Mouse (Mus musculus) stomach, postnatal 0 days (tissue): Measurements from ENCODE around the gene Dok7. TPM values are rescaled to one million over a fixed set of nuclear protein-coding genes. Genes with fewer than 3 reads are reported as not detected.

ENCODE experiments used
- ATAC-seq: fragments of 200-750 bp; cut with Nextera tagmentation; 2 replicates; pipeline ENCODE4 v1.8.0; 2017; ENCODE audit not compliant: low FRiP score, low TSS enrichment
- DNase-seq: peaks from one replicate; pipeline ENCODE4 v3.0.0-alpha.2; 2016; ENCODE audit warnings: low spot score
- H3K27ac ChIP-seq: fragments of 300-500 bp; sonication (generic); replicated peaks from 2 replicates; pipeline ENCODE4 v1.5.1; 2014; ENCODE audit warnings: mild to moderate bottlenecking, control low read depth
- H3K27me3 ChIP-seq: fragments of 300-500 bp; sonication (generic); 2 replicates; pipeline ENCODE4 v1.6.1; 2014; ENCODE audit warnings: low read length; ENCODE audit not compliant: control insufficient read depth, insufficient read depth
- H3K36me3 ChIP-seq: fragments of 300-500 bp; sonication (generic); 2 replicates; pipeline ENCODE4 v1.6.1; 2014; ENCODE audit warnings: low read length, mixed read lengths; ENCODE audit not compliant: control insufficient read depth, insufficient read depth
- H3K4me1 ChIP-seq: fragments of 300-500 bp; sonication (generic); replicated peaks from 2 replicates; pipeline ENCODE4 v1.6.1; 2014; ENCODE audit warnings: antibody characterized with exemption; ENCODE audit not compliant: control insufficient read depth, insufficient read depth
- H3K4me2 ChIP-seq: fragments of 300-500 bp; sonication (generic); replicated peaks from 2 replicates; pipeline ENCODE4 v1.6.1; 2014; ENCODE audit warnings: low read depth, mild to moderate bottlenecking, control low read depth, moderate library complexity
- H3K4me3 ChIP-seq: fragments of 300-500 bp; sonication (generic); 2 replicates; pipeline ENCODE4 v1.5.1; 2014; ENCODE audit warnings: low read depth, low read length, control low read depth
- H3K9ac ChIP-seq: fragments of 300-500 bp; sonication (generic); 2 replicates; pipeline ENCODE4 v1.6.1; 2014; ENCODE audit warnings: mild to moderate bottlenecking, low read length, control low read depth, mixed read lengths
- H3K9me3 ChIP-seq: fragments of 300-500 bp; sonication (generic); 2 replicates; pipeline ENCODE4 v1.6.1; 2016; ENCODE audit warnings: low read length; ENCODE audit not compliant: control insufficient read depth
- CTCF ChIP-seq: IDR thresholded peaks from 2 replicates; pipeline ENCODE4 v1.5.1; 2016; ENCODE audit warnings: antibody characterized with exemption, low read depth, mild to moderate bottlenecking, moderate library complexity
- EP300 ChIP-seq: optimal IDR thresholded peaks from 2 replicates; pipeline ENCODE3; 2016; ENCODE audit warnings: antibody characterized with exemption
- WGBS: fragments of 180-500 bp; shearing (Covaris S2); extraction: QIAGEN DNeasy Blood & Tissue Kit; methylation state at CpG from one replicate; pipeline ENCODE4 v1.1.7; 2014; 5-methylcytosine and 5-hydroxymethylcytosine counted together
- polyA plus RNA-seq: library from polyadenylated mRNA; unstranded; fragments of >200 nt; fragmentation: Nextera tagmentation; extraction: Ambion mirVana; gene quantifications from 2 replicates; pipeline ENCODE4 v1.2.1, GENCODE M21; 2015

Gene Dok7
- polyA plus RNA-seq, 1 experiment from 2014 or later, result 0.72 TPM

DNA sequence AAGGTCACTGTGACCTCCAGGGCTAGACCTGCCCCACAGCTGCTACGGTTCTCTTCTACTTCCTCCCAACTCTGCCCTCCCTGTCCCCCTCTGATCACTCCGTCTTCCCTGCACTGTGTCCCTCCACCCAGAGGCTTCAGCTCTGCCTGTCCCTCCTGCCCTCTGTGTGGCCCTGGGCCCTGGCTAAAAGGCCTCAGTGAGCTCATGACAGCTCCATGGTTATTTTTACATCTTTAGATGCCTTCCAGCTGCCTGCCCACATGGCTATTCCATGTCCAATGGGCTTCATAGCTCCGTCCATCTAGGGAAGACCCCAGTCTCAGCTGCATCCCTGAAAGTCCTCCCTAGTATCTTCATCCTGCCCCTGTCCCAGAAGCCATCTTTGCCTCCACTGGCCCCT is 3.5 kb downstream of the Dok7 start:
- 54% methylated on average over 3 of the region's 3 CpGs for WGBS
- ATAC-seq (no peak), DNase-seq (no peak)
- H3K27me3 ChIP-seq, result no peaks in the 10 kb centered on the region
- TF ChIP-seq CTCF (no peak), EP300 (no peak)
- no peaks in the 10 kb centered on the region for H3K9me3 ChIP-seq
- H3K9ac ChIP-seq, result no peak overlapping the region
- no peaks in the 10 kb centered on the region for H3K36me3 ChIP-seq
- no peak overlapping the region for H3K4me2 ChIP-seq
- H3K4me3 ChIP-seq, result no peak overlapping the region
- no peak overlapping the region for H3K27ac ChIP-seq
- no peaks in the 10 kb centered on the region for H3K4me1 ChIP-seq

DNA sequence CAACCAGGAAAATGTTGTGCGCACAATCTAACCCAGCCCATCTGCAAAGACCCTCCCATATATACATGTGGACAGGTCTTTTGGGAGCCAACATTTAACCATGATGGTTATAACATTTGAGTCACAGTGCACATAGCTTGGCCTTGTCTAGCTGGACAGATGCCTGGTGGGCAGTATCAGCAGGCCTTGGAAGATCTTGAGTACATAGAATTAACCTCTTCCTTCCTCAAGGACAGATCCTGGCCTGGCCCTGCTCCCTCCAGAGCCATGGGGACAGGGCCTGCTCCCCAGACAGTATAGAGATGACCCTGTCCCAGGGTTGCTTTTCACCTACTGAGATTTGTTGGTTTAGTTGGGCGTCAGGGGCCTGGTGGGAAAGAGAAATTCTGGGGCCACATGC is 13.3 kb downstream of the Dok7 start:
- ATAC-seq, result no peak
- no peak for TF ChIP-seq CTCF
- TF ChIP-seq EP300, result no peak
- no peaks in the 10 kb centered on the region for H3K27me3 ChIP-seq

DNA sequence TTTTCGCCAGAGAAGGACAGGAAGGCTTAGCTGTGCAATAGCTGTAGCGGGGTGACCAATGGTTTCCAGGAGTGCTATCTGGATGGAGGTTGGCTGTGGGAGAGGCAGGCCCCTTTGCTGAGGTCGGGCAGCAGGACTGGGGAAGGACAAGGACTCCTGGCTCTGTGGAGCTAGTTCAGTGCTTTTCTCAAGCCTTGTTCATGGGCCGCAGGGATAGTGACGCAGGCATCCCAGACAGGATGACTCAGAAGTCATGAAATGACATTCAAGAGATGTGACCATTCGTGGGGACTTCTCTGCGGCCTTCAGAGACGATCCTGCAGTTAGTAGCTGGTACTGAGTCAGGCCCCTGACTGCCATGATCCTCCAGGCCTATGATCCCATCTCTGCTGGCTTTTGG is 13.7 kb downstream of the Dok7 start:
- DNase-seq (no peak), ATAC-seq (no peak)
- Histone ChIP-seq H3K9me3 (no peaks in the 10 kb centered on the region), H3K4me3 (no peak overlapping the region), H3K4me1 (no peaks in the 10 kb centered on the region), H3K36me3 (no peaks in the 10 kb centered on the region), H3K9ac (no peak overlapping the region), H3K27me3 (no peaks in the 10 kb centered on the region), H3K4me2 (no peak overlapping the region), H3K27ac (no peak overlapping the region)
- 79% methylated on average over 8 of the region's 8 CpGs for WGBS
- TF ChIP-seq EP300 (no peak), CTCF (no peak)

More for the DNA sequence above, 13.3 kb downstream of the Dok7 start:
- no peaks in the 10 kb centered on the region for H3K9me3 ChIP-seq
- 80% methylated on average over 2 of the region's 2 CpGs for WGBS
- DNase-seq, result no peak
- no peak overlapping the region for H3K27ac ChIP-seq
- H3K4me1 ChIP-seq, result no peaks in the 10 kb centered on the region
- no peak overlapping the region for H3K4me3 ChIP-seq
- H3K36me3 ChIP-seq, result no peaks in the 10 kb centered on the region
- no peak overlapping the region for H3K9ac ChIP-seq
- H3K4me2 ChIP-seq, result no peak overlapping the region

DNA sequence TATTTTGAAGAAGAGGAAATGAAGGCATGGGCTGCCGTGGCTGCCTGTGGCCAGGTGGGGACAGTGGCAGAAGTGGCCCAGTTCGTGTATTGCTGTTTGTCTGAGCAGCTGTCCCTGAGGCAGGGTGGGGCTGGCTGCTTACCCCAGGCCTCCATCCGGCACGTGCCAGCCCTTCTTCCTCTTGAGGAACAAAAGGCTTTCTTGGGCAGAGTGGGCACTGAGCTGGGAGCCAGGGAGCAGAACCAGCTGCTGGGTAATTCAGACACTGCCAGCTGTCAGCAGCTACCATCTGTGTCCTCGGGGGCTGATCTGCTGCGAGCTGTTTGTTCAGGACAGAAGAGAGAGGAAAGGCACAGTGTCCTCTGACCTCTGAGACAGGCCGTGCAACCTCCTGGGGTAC is 14.4 kb downstream of the Dok7 start:
- H3K36me3 ChIP-seq, result no peaks in the 10 kb centered on the region
- H3K27ac ChIP-seq, result no peak overlapping the region
- no peak for ATAC-seq
- no peak for TF ChIP-seq EP300
- no peak for TF ChIP-seq CTCF
- no peak overlapping the region for H3K4me3 ChIP-seq
- DNase-seq, result no peak
- WGBS, result 52% methylated on average over 7 of the region's 7 CpGs
- no peaks in the 10 kb centered on the region for H3K9me3 ChIP-seq
- H3K9ac ChIP-seq, result no peak overlapping the region
- H3K4me2 ChIP-seq, result no peak overlapping the region
- H3K4me1 ChIP-seq, result no peaks in the 10 kb centered on the region
- no peaks in the 10 kb centered on the region for H3K27me3 ChIP-seq

DNA sequence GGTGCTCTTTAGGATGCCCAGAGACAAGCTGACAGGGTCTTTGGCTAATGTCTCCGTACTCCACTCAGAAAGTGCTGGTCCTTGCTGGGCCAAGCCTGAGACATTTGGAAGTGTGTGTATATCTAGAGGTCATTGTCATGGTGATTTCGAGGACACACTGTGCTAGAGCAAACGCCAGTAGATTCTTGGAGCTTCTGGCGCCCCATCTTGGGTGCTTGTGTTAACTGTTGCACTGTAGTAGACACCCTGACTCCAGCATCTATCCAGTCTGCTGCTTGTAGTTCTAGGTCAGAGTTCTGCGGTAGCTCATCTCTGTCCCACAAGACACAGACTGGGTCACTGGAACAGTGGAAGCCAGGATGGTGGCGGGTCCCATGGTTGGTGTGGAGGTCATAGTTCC is 15.3 kb downstream of the Dok7 start:
- H3K9ac ChIP-seq, result no peak overlapping the region
- ATAC-seq (no peak), DNase-seq (no peak)
- H3K27ac ChIP-seq, result no peak overlapping the region
- H3K36me3 ChIP-seq, result no peaks in the 10 kb centered on the region
- H3K9me3 ChIP-seq, result no peaks in the 10 kb centered on the region
- H3K4me2 ChIP-seq, result no peak overlapping the region
- 89% methylated on average over 6 of the region's 6 CpGs for WGBS
- H3K4me1 ChIP-seq, result no peaks in the 10 kb centered on the region
- H3K4me3 ChIP-seq, result no peak overlapping the region
- no peaks in the 10 kb centered on the region for H3K27me3 ChIP-seq
- TF ChIP-seq CTCF (no peak), EP300 (no peak)

DNA sequence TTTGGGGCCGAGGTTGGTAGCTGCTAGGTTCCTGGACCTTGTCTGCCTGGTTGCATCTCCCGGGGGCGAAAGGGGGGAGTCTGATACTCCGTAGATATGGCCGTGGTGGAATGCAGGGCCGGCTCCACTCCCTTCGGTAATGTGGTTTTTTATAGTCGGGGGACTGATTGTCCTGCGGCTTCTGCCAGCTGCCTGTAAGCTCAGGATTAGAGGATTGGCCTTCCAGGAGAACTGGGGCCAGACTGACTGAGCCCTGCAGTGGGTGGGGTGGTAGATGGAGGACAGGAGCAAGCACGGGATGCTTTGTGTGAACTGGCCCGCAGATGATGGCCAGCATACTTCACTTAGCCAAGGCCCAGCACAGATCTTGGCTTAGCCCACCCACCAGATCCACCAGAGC is 16.7 kb downstream of the Dok7 start:
- 86% methylated on average over 11 of the region's 11 CpGs for WGBS
- Histone ChIP-seq H3K4me2 (no peak overlapping the region), H3K9me3 (no peaks in the 10 kb centered on the region), H3K27ac (no peak overlapping the region), H3K36me3 (no peaks in the 10 kb centered on the region), H3K9ac (no peak overlapping the region), H3K4me3 (no peak overlapping the region), H3K4me1 (no peaks in the 10 kb centered on the region), H3K27me3 (no peaks in the 10 kb centered on the region)
- DNase-seq (no peak), ATAC-seq (no peak)
- TF ChIP-seq CTCF (no peak), EP300 (no peak)
